Mouse (Mus musculus): ENCODE data around the gene Csad. TPM values are rescaled to one million over a fixed set of nuclear protein-coding genes. Genes with fewer than 3 reads are reported as not detected.

Csad gene
- total RNA-seq (2014; rRNA removed): 30.3 and 47.5 TPM in 2 replicates
- 32.8 and 34.6 TPM in 2 replicates for polyA plus RNA-seq (2015; fragmentation: Nextera tagmentation; extraction: Ambion mirVana)

- H3K4me1 ChIP-seq (ENCODE audit: insufficient read depth, low read length): peaks cover 13% of the 10 kb centered on the region; the same call in 1 of the 2 replicates
Observed at GRCm38 (mm10) chr15:102204674-102205505, at the start of gene Csad. Gene Csad, minus strand, starts transcription at chr15:102204724.

GRCm38 (mm10) chr15:102250521-102250920, 46.0 kb upstream of the Csad start:
- no peaks in the 10 kb centered on the region for H3K9me3 ChIP-seq (ENCODE audit: low read length)
- DNase-seq (ENCODE audit: low spot score) (no peak), ATAC-seq (ENCODE audit: low FRiP score) (no peak)
- no peaks in the 10 kb centered on the region for H3K36me3 ChIP-seq (ENCODE audit: insufficient read depth, low read length)
- H3K9ac ChIP-seq (replicated peaks; ENCODE audit: low read length, poor library complexity, severe bottlenecking): no peak overlapping the region
- no peaks in the 10 kb centered on the region for H3K4me1 ChIP-seq (ENCODE audit: insufficient read depth, low read length)
- TF ChIP-seq CTCF (IDR thresholded peaks at IDR 0.05): no peak
- H3K4me3 ChIP-seq (ENCODE audit: low read depth, low read length): no peak overlapping the region
- H3K27ac ChIP-seq (ENCODE audit: low read depth, low read length): no peak overlapping the region
- WGBS: 63% methylated on average over 5 of the region's 5 CpGs
- H3K4me2 ChIP-seq (ENCODE audit: low read depth, low read length, poor library complexity, severe bottlenecking): no peak overlapping the region
- peaks cover 11% of the 10 kb centered on the region; the same call in 1 of the 2 replicates for H3K27me3 ChIP-seq (ENCODE audit: insufficient read depth, low read length)

More at GRCm38 (mm10) chr15:102204674-102205505, at the start of gene Csad:
- DNase-seq (ENCODE audit: low spot score) (no peak), ATAC-seq (ENCODE audit: low FRiP score) (no peak)
- TF ChIP-seq CTCF (IDR thresholded peaks at IDR 0.05): no peak
- peaks cover 17% of the 10 kb centered on the region for H3K36me3 ChIP-seq (ENCODE audit: insufficient read depth, low read length)
- H3K27ac ChIP-seq (ENCODE audit: low read depth, low read length): peak within 1 kb of the TSS; percentile 99
- peak within 1 kb of the TSS; percentile 81 for H3K4me3 ChIP-seq (ENCODE audit: low read depth, low read length)
- H3K9ac ChIP-seq (replicated peaks; ENCODE audit: low read length, poor library complexity, severe bottlenecking): peak within 1 kb of the TSS; percentile 88
- no peaks in the 10 kb centered on the region for H3K9me3 ChIP-seq (ENCODE audit: low read length)
- WGBS: 54% methylated on average over 19 of the region's 19 CpGs
- H3K4me2 ChIP-seq (ENCODE audit: low read depth, low read length, poor library complexity, severe bottlenecking): peak within 1 kb of the TSS; percentile 69
- no peaks in the 10 kb centered on the region for H3K27me3 ChIP-seq (ENCODE audit: insufficient read depth, low read length)

GRCm38 (mm10) chr15:102249967-102250366, 45.4 kb upstream of the Csad start:
- Histone ChIP-seq H3K4me2 (ENCODE audit: low read depth, low read length, poor library complexity, severe bottlenecking) (no peak overlapping the region), H3K27ac (ENCODE audit: low read depth, low read length) (peak overlapping the region; percentile 26; the same call in 1 of the 2 replicates), H3K9me3 (ENCODE audit: low read length) (no peaks in the 10 kb centered on the region), H3K9ac (replicated peaks; ENCODE audit: low read length, poor library complexity, severe bottlenecking) (no peak overlapping the region), H3K27me3 (ENCODE audit: insufficient read depth, low read length) (peaks cover 11% of the 10 kb centered on the region), H3K36me3 (ENCODE audit: insufficient read depth, low read length) (no peaks in the 10 kb centered on the region), H3K4me1 (ENCODE audit: insufficient read depth, low read length) (peaks cover under 1% of the 10 kb centered on the region; the same call in 1 of the 2 replicates), H3K4me3 (ENCODE audit: low read depth, low read length) (no peak overlapping the region)
- TF ChIP-seq CTCF (IDR thresholded peaks at IDR 0.05): no peak
- DNase-seq (ENCODE audit: low spot score) (no peak), ATAC-seq (ENCODE audit: low FRiP score) (no peak)
- 56% methylated on average over 9 of the region's 9 CpGs for WGBS

- H3K4me3 ChIP-seq (ENCODE audit: low read depth, low read length): no peak overlapping the region
- no peak overlapping the region for H3K27ac ChIP-seq (ENCODE audit: low read depth, low read length)
- no peak for DNase-seq (ENCODE audit: low spot score)
- H3K36me3 ChIP-seq (ENCODE audit: insufficient read depth, low read length): no peaks in the 10 kb centered on the region
- 0 out of 2 replicates have a peak overlapping the region, but pooled peaks have one; percentile 9 for H3K4me2 ChIP-seq (ENCODE audit: low read depth, low read length, poor library complexity, severe bottlenecking)
- H3K9me3 ChIP-seq (ENCODE audit: low read length): no peaks in the 10 kb centered on the region
- TF ChIP-seq CTCF (IDR thresholded peaks at IDR 0.05): no peak
- no peak overlapping the region for H3K9ac ChIP-seq (replicated peaks; ENCODE audit: low read length, poor library complexity, severe bottlenecking)
- H3K27me3 ChIP-seq (ENCODE audit: insufficient read depth, low read length): peaks cover 13% of the 10 kb centered on the region
- H3K4me1 ChIP-seq (ENCODE audit: insufficient read depth, low read length): peaks cover 3% of the 10 kb centered on the region; the same call in 1 of the 2 replicates
- ATAC-seq (ENCODE audit: low FRiP score): no peak
- 2% methylated on average over 11 of the region's 13 CpGs for WGBS
Observed at GRCm38 (mm10) chr15:102249251-102249691, 44.7 kb upstream of the Csad start.

- Histone ChIP-seq H3K9me3 (ENCODE audit: low read length) (no peaks in the 10 kb centered on the region), H3K4me2 (ENCODE audit: low read depth, low read length, poor library complexity, severe bottlenecking) (no peak overlapping the region), H3K4me1 (ENCODE audit: insufficient read depth, low read length) (peaks cover 3% of the 10 kb centered on the region; the same call in 1 of the 2 replicates), H3K9ac (replicated peaks; ENCODE audit: low read length, poor library complexity, severe bottlenecking) (no peak overlapping the region), H3K27ac (ENCODE audit: low read depth, low read length) (no peak overlapping the region), H3K4me3 (ENCODE audit: low read depth, low read length) (no peak overlapping the region), H3K36me3 (ENCODE audit: insufficient read depth, low read length) (no peaks in the 10 kb centered on the region), H3K27me3 (ENCODE audit: insufficient read depth, low read length) (peaks cover 17% of the 10 kb centered on the region)
- DNase-seq (ENCODE audit: low spot score) (no peak), ATAC-seq (ENCODE audit: low FRiP score) (no peak)
- no peak for TF ChIP-seq CTCF (IDR thresholded peaks at IDR 0.05)
- 8% methylated on average over 3 of the region's 3 CpGs for WGBS
Observed at GRCm38 (mm10) chr15:102248812-102249191, 44.3 kb upstream of the Csad start.

All from midbrain, postnatal 0 days (tissue).